11 mouse cellular contexts compared by ENCODE assay signal in genomic region chr12:99921045-99921444, GRCm38 (mm10). TPM values are rescaled to one million over a fixed set of nuclear protein-coding genes. Genes with fewer than 3 reads are reported as not detected.
DNase-seq lines count a peak whose midpoint lies in the region; ATAC-seq lines count a peak whose summit lies in the region.
"Had no signal": no experiment of that assay in that cellular context is flagged by ENCODE, and none has a peak within 500 bp of the region (broad histone marks: within the 10 kb centered on the region; RNA-seq: fewer than 3 reads in every experiment).

No protein-coding gene starts in this region.

- no peaks in the 10 kb centered on the region; the same call in 1 of the 2 replicates for H3K36me3 ChIP-seq in kidney, embryonic 16.5 days (ENCODE audit: insufficient read depth, low read length)

- no peak overlapping the region for H3K4me3 ChIP-seq in kidney, embryonic 16.5 days (ENCODE audit: low read length)

- 75% methylated on average over 3 of the region's 3 CpGs for WGBS in kidney, embryonic 16.5 days

- no peaks in the 10 kb centered on the region for H3K4me1 ChIP-seq in kidney, embryonic 16.5 days (ENCODE audit: insufficient read depth, low read length)

- peak; percentile 32 for DNase-seq in kidney, postnatal 10 days
- DNase-seq in B cell, adult 2 months = peak; percentile 18 to 40
- DNase-seq in ES-CJ7 (ENCODE audit: low read depth, low spot score) = peak; percentile 48
- no peak for DNase-seq in neural tube, embryonic 10.5 days (ENCODE audit: extremely low spot score, low spot score)
- no peak for DNase-seq in gastrocnemius, postnatal 4 days (ENCODE audit: low spot score in 2 of 2)
- DNase-seq: adrenal gland, adult 8-10 months; right cerebral cortex, postnatal 14 days had no signal

- ATAC-seq in kidney, embryonic 16.5 days (ENCODE audit: low FRiP score, low TSS enrichment) = no peak
- ATAC-seq in megakaryocyte, adult 5-6 weeks (ENCODE audit: poor library complexity, severe bottlenecking) = 0 out of 2 replicates have a peak, but pooled peaks have one; percentile 27

- H3K4me2 ChIP-seq in kidney, embryonic 16.5 days (replicated peaks; ENCODE audit: low read depth, low read length) = no peak overlapping the region

- H3K27me3 ChIP-seq in kidney, embryonic 16.5 days (ENCODE audit: insufficient read depth, low read length) = no peaks in the 10 kb centered on the region

- no peak overlapping the region for H3K9ac ChIP-seq in kidney, embryonic 16.5 days (replicated peaks; ENCODE audit: low read length)

- H3K9me3 ChIP-seq in kidney, embryonic 16.5 days (ENCODE audit: low read length) = no peaks in the 10 kb centered on the region

- no peak overlapping the region for H3K27ac ChIP-seq in kidney, embryonic 16.5 days (ENCODE audit: low read length)

RNA-seq across cellular contexts. Expression of gene Tdp1, which starts 36.7 kb away (rescaled TPM):
- polyA plus RNA-seq in kidney, embryonic 16.5 days (2015; fragmentation: Nextera tagmentation; extraction: Ambion mirVana) = 61.7 and 66.4 TPM in 2 replicates
- total RNA-seq in megakaryocyte, adult 5-6 weeks (2015) = 25.6 and 30.3 TPM in 2 replicates
- total RNA-seq in megakaryocyte, adult 5-6 weeks (2017) = 11.9 and 13.5 TPM in 2 replicates
- 10 to 100 TPM; 18.4 to 20.1 TPM for total RNA-seq in gastrocnemius, postnatal 4 days (2021)

RNA-seq across cellular contexts. Expression of gene Efcab11, which starts 36.8 kb away (rescaled TPM):
- 12.5 TPM in 2 replicates for polyA plus RNA-seq in kidney, embryonic 16.5 days (2015; fragmentation: Nextera tagmentation; extraction: Ambion mirVana)
- total RNA-seq in megakaryocyte, adult 5-6 weeks (2015) = 5.4 and 7.0 TPM in 2 replicates
- total RNA-seq in megakaryocyte, adult 5-6 weeks (2017) = 12.8 and 17.3 TPM in 2 replicates
- 1 to 10 TPM; 1.4 to 1.9 TPM for total RNA-seq in gastrocnemius, postnatal 4 days (2021)
- total RNA-seq: gastrocnemius, adult 18-20 months had no signal

RNA-seq across cellular contexts. Expression of gene Kcnk13, which starts 43.3 kb away (rescaled TPM):
- 0.21 and 0.23 TPM in 2 replicates for polyA plus RNA-seq in kidney, embryonic 16.5 days (2015; fragmentation: Nextera tagmentation; extraction: Ambion mirVana)
- total RNA-seq in megakaryocyte, adult 5-6 weeks (2015) = 0.16 and 0.23 TPM in 2 replicates
- 0.16 and 0.40 TPM in 2 replicates for total RNA-seq in megakaryocyte, adult 5-6 weeks (2017)
- 1 to 10 TPM; 4.3 to 4.7 TPM for total RNA-seq in gastrocnemius, postnatal 4 days (2021)
- total RNA-seq: hematopoietic stem cell, adult 5-6 weeks had no signal

Comparison
In these comparisons a context has a peak if more than half of its experiments do, and no peak if none do; other contexts are left out.
1. DNase-seq: peak in kidney, postnatal 10 days (single experiment), B cell, adult 2 months (2 of 2) and ES-CJ7 (single experiment); none in neural tube, embryonic 10.5 days (single experiment) and gastrocnemius, postnatal 4 days (0 of 2).